Mouse (Mus musculus) ovary, adult 10 weeks (tissue): ENCODE measurements around the gene Cmbl. TPM values are rescaled to one million over a fixed set of nuclear protein-coding genes. Genes with fewer than 3 reads are reported as not detected.

Experiments
- polyA plus RNA-seq: library from polyadenylated mRNA; stranded (reverse); fragments of 350-450 nt; fragmentation: Illumina TruSeq; extraction: RNeasy Lipid Tissue Mini Kit (QIAGEN cat#74804); gene quantifications from one replicate; pipeline ENCODE4 v1.2.3, GENCODE M21; 2014

Cmbl gene
- polyA plus RNA-seq, result 27.8 TPM

DNA sequence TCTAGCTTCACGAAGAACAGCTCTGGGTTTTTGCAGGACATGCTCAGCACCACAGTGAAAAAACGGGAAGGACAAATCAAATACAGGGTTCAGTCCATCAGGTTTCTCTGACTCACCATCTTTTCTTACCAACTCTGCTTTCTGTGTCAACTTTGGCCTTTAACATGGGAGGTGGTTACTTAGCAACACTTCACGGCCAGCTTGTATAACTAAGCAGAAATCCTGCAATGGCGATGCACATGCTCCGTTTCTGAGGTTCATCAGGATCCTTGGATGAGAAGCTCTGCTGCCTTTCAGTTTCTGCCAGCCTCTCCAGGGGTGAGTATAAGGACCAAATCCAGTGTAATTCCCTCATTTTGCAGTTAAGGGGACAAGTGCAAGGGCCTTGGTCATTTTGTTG, at the start of gene Cmbl:
Gene Cmbl, plus strand, starts transcription at position 206 of the 400 bp plus-strand sequence.

DNA sequence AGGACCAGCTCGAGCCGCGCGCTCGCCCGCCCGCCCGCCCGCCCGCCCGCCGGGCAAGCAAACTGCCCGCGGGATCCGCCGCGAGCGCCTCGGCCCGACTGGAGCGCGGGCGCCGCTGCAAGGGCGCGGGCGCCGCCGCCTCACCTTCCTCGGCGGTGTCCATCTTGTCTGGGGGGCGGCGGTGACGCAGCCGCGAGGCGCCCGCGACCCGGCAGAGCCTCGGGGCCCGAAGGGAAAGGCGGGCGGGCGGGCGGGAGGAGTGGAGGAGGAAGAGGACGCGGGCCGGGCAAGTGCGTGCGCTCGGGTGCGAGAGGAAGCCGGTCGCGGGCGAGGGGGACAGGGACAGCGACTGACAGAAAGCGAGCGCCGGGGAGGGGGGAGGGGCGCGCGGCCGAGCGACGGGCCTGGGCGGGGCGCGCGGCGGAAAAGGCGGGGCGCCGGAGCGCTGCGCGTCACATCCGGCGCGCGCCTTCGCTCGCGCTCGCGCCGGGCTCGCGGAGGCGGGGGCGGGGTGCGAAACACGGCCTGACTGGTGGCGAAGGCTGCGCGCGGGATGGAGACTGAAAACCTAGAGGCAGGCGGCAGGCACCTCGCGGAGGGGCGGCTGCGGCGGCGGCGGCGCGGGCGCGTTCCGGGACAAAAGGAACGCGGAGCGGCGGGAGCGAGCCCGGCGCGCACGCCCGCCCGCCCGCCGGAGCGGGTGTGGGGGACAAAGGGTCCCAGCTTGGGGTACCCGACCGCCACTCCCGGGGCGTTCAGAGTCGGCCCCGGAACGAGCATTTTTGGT, 34.3 kb upstream of the Cmbl start, which contains the start of gene March6:
Gene March6, minus strand, starts transcription at position 395 of the 787 bp plus-strand sequence.

DNA sequence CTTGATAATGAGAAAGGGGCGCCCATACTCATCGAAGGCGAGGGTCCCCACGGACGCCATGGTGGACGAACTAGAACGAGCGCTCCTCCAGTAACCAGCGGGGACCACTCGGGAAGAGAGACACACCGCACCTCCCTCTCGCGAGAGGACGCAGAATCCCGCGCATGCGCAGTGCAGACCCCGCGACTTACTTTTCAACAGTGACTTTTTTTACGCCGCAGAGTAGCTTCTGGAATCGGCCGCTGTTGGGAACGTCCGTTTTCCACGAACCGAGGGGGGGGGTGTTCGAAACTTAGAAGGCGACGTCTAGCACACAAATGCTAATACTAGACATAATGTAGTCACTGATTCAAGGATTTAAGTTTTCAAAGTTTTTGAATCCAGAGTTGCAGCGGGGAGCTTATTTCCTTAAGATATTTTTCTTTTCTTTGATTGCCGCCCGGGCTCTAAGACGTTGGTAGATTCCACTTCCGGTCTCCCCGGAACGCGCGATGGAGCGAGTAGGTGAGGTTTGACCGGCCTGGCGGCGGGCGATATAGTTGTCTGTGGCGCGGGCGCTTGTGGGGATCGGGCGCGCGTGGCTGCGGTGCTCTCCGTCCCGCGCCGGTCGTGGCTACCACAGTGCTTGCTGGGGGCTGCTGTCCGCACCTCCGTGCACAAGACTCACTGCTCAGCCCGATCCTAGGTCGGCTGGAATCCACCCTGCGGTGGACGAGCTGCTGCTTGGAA, 36.6 kb downstream of the Cmbl start, which contains the start of the genes Cct5 and Fam173b:
Gene Cct5, minus strand, starts transcription at position 159 of the 729 bp plus-strand sequence.
Gene Fam173b, plus strand, starts transcription at position 207 of the 729 bp plus-strand sequence.

Other genes with a start within 250 kb of the Cmbl start
- 1.9 TPM for gene Ankrd33b, start 197.7 kb upstream of the Cmbl start, polyA plus RNA-seq
- gene Ropn1l, start 111.7 kb upstream of the Cmbl start, polyA plus RNA-seq, result 2.3 TPM
- gene March6, start 34.3 kb upstream of the Cmbl start, polyA plus RNA-seq, result 138 TPM
- gene Cct5, start 36.4 kb downstream of the Cmbl start, polyA plus RNA-seq, result 121 TPM
- gene Fam173b, start 36.5 kb downstream of the Cmbl start, polyA plus RNA-seq, result 4.4 TPM